Mouse (Mus musculus): ENCODE measurements around the gene Zfp977.
"Not testable (repeated sequence)": the region's sequence is repeated elsewhere in the genome, so short reads cannot be mapped to it uniquely, and the experiment has no call there.

Zfp977 gene

GRCm38 (mm10) chr7:42592413-42592812 is at the start of gene Zfp977:
Zfp977 (minus strand) TSS chr7:42592547.
- not testable (repeated sequence) for DNase-seq

GRCm38 (mm10) chr7:42631031-42631430 is 38.7 kb upstream of the Zfp977 start:
- DNase-seq = not testable (repeated sequence)

GRCm38 (mm10) chr7:42595666-42596065 is 3.3 kb upstream of the Zfp977 start:
- DNase-seq = not testable (repeated sequence)

- not testable (repeated sequence) for DNase-seq
Observed at GRCm38 (mm10) chr7:42591311-42591710, 1.0 kb downstream of the Zfp977 start.

DNA sequence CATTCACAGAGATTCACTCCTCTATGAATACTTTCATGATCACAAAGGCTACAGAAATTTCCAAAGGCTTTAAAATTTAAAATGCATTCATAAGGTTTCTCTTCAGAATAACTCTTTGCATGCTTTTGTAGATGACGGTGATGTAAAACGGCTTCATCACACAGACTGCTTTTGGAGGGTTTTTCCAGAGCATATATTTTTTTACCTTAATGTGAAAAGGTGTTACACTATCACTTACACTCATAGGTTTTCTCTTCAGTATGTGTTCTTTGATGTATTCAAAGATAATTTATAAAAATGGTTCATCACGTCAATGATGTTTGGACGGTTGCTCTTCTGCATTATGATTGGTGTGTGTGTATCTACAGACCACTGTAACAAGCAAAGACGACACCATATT is 13.9 kb downstream of the Zfp977 start, which contains the start of gene Gm21028:
TSS of gene Gm21028 (minus strand) at position 101 of the 400 bp plus-strand sequence.
- no peak for DNase-seq

DNA sequence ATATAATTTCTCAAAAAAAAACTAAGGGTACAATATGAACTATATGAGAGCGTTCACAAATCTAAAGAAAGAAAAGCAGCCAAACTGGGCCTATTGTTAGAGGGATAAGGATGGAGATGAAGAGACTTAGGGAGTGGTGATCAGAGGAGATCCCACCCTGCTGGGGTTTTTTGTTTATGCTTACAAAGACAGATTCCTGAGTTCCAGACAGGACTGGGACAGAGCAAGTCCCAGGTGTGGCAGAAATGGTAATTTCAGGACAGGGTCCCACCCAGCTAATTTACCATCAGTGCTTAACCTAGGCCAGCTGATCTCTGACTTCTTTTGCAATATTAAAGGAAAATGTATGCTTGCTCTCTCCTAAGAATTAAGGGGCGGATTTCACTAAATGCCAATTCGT is 40.6 kb downstream of the Zfp977 start:
- DNase-seq = no peak
